Comparison of ENCODE assay signal across 22 mouse cellular contexts in the genomic region with DNA sequence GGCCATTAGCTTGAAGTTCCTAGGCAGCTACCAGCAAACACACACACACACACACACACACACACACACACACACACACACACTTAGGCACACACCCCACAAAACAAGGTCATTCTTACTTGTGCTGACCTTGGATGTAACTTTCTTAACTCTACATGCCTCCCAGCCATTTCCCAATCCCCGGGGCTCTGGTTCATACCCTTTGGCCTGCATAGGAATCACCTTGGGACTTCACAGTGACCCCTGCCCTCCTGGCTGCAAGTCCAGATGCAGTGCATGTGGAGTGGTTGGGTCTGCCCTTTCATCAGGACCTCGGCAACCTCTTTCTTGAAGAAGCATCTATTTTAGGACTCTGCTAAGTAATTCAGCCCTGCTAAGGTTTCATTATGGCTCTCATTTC. TPM values are rescaled to one million over a fixed set of nuclear protein-coding genes. Genes with fewer than 3 reads are reported as not detected.
DNase-seq lines count a peak whose midpoint lies in the region; ATAC-seq and TF ChIP-seq lines count a peak whose summit lies in the region.
"Had no signal": no experiment of that assay in that cellular context is flagged by ENCODE, and none has a peak within 500 bp of the region (broad histone marks: within the 10 kb centered on the region; RNA-seq: fewer than 3 reads in every experiment).

No protein-coding gene starts in this region.

- H3K4me1 ChIP-seq in heart, embryonic 11.5 days (ENCODE audit: control insufficient read depth, insufficient read depth, low read length): no peaks in the 10 kb centered on the region
- no peaks in the 10 kb centered on the region for H3K4me1 ChIP-seq in stomach, postnatal 0 days (replicated peaks; ENCODE audit: control insufficient read depth, insufficient read depth)
- H3K4me1 ChIP-seq: embryonic facial prominence, embryonic 12.5 days; forebrain, embryonic 13.5 days; forebrain, embryonic 15.5 days had no signal

- no peak for ATAC-seq in heart, embryonic 11.5 days (replicated peaks; ENCODE audit: insufficient number of reproducible peaks, low FRiP score, low TSS enrichment)
- ATAC-seq in stomach, postnatal 0 days (ENCODE audit: low FRiP score, low TSS enrichment): no peak
- ATAC-seq: forebrain, embryonic 13.5 days; forebrain, embryonic 15.5 days had no signal

- WGBS in heart, embryonic 11.5 days (ENCODE audit: insufficient replicate concordance): 72% methylated on average over 2 of the region's 2 CpGs
- 75% methylated on average over 2 of the region's 2 CpGs for WGBS in stomach, postnatal 0 days

- H3K27ac ChIP-seq in heart, embryonic 11.5 days (ENCODE audit: low read depth, low read length): no peak overlapping the region
- H3K27ac ChIP-seq in stomach, postnatal 0 days (replicated peaks): no peak overlapping the region
- H3K27ac ChIP-seq: embryonic facial prominence, embryonic 10.5 days; embryonic facial prominence, embryonic 12.5 days; forebrain, embryonic 13.5 days; forebrain, embryonic 15.5 days had no signal

- no peaks in the 10 kb centered on the region for H3K36me3 ChIP-seq in heart, embryonic 11.5 days (ENCODE audit: control insufficient read depth, insufficient read depth, low read length)
- H3K36me3 ChIP-seq in stomach, postnatal 0 days (ENCODE audit: control insufficient read depth, insufficient read depth, low read length): no peaks in the 10 kb centered on the region
- H3K36me3 ChIP-seq: embryonic facial prominence, embryonic 10.5 days; embryonic facial prominence, embryonic 12.5 days; forebrain, embryonic 15.5 days had no signal

- DNase-seq in adrenal gland, adult 8-10 months: peak; percentile 10
- DNase-seq in adrenal gland, adult 18-20 months (ENCODE audit: low spot score in 2 of 2): no peak
- peak; percentile 41 for DNase-seq in heart, adult 11 months
- peak; percentile 66 for DNase-seq in adrenal gland, postnatal 14 days
- peak; percentile 21 to 29 for DNase-seq in adrenal gland, postnatal 36 days
- DNase-seq in stomach, postnatal 0 days (ENCODE audit: low spot score): no peak
- no peak for DNase-seq in kidney, adult 18-20 months
- DNase-seq: cerebellum, adult 11-12 months; cerebellum, adult 2 months; cerebellum, adult 9-10 months; cerebellum, postnatal 10 days; cerebellum, postnatal 25 days had no signal

- TF ChIP-seq EP300 in stomach, postnatal 0 days (optimal IDR thresholded peaks at IDR 0.05): no peak

- H3K27me3 ChIP-seq in heart, embryonic 11.5 days (ENCODE audit: control insufficient read depth, insufficient read depth, low read length): 0 out of 2 replicates have a peak, but pooled peaks cover 3% of the 10 kb centered on the region
- H3K27me3 ChIP-seq in stomach, postnatal 0 days (ENCODE audit: control insufficient read depth, insufficient read depth, low read length): no peaks in the 10 kb centered on the region
- H3K27me3 ChIP-seq: embryonic facial prominence, embryonic 12.5 days had no signal

- TF ChIP-seq CTCF in stomach, postnatal 0 days (IDR thresholded peaks at IDR 0.05; ENCODE audit: low read depth): no peak

- no peaks in the 10 kb centered on the region for H3K9me3 ChIP-seq in heart, embryonic 11.5 days (replicated peaks; ENCODE audit: control insufficient read depth, low read length)
- no peaks in the 10 kb centered on the region for H3K9me3 ChIP-seq in stomach, postnatal 0 days (ENCODE audit: control insufficient read depth, low read length)
- H3K9me3 ChIP-seq: embryonic facial prominence, embryonic 10.5 days; embryonic facial prominence, embryonic 12.5 days; forebrain, embryonic 13.5 days; forebrain, embryonic 15.5 days had no signal

- H3K4me3 ChIP-seq in heart, embryonic 11.5 days (ENCODE audit: low read depth, low read length): no peak overlapping the region
- H3K4me3 ChIP-seq in stomach, postnatal 0 days (ENCODE audit: low read depth, low read length): no peak overlapping the region
- H3K4me3 ChIP-seq: embryonic facial prominence, embryonic 10.5 days; embryonic facial prominence, embryonic 12.5 days; forebrain, embryonic 13.5 days; forebrain, embryonic 15.5 days had no signal

- no peak overlapping the region for H3K9ac ChIP-seq in heart, embryonic 11.5 days (ENCODE audit: low read depth, low read length)
- no peak overlapping the region for H3K9ac ChIP-seq in stomach, postnatal 0 days (ENCODE audit: low read length)
- H3K9ac ChIP-seq: embryonic facial prominence, embryonic 12.5 days; forebrain, embryonic 13.5 days; forebrain, embryonic 15.5 days had no signal

- no peak overlapping the region for H3K4me2 ChIP-seq in heart, embryonic 11.5 days
- no peak overlapping the region for H3K4me2 ChIP-seq in stomach, postnatal 0 days (replicated peaks; ENCODE audit: low read depth)
- H3K4me2 ChIP-seq: embryonic facial prominence, embryonic 12.5 days; forebrain, embryonic 13.5 days; forebrain, embryonic 15.5 days had no signal

RNA-seq across cellular contexts. Expression of a gene that starts 13.9 kb away (rescaled TPM):
- not detected for total RNA-seq in adrenal gland, adult 8-10 months (2022)
- not detected for total RNA-seq in adrenal gland, adult 18-20 months (2021)
- polyA plus RNA-seq in heart, embryonic 11.5 days (2014; fragmentation: Nextera tagmentation; extraction: Ambion mirVana): not detected in 2 replicates
- total RNA-seq in adrenal gland, postnatal 14 days (2021): not detected in 2 replicates
- total RNA-seq in adrenal gland, postnatal 36 days (2021): not detected
- not detected in 2 replicates for polyA plus RNA-seq in stomach, postnatal 0 days (2015; fragmentation: Nextera tagmentation; extraction: Ambion mirVana)
- total RNA-seq: ES-E14, MEL had no signal
- polyA plus RNA-seq: C2C12; embryonic facial prominence, embryonic 14.5 days; forebrain, embryonic 11.5 days had no signal

RNA-seq across cellular contexts. Expression of a gene that starts 29.5 kb away (rescaled TPM):
- total RNA-seq in adrenal gland, adult 8-10 months (2022): 10 to 100 TPM in 3 of 4 experiments, 1 to 10 TPM in 1; 2.6 to 26.4 (median 18.4) TPM
- total RNA-seq in adrenal gland, adult 18-20 months (2021): 10 to 100 TPM; 38.4 to 96.2 TPM
- not detected in 2 replicates for polyA plus RNA-seq in heart, embryonic 11.5 days (2014; fragmentation: Nextera tagmentation; extraction: Ambion mirVana)
- 39.1 and 52.7 TPM in 2 replicates for total RNA-seq in adrenal gland, postnatal 14 days (2021)
- total RNA-seq in adrenal gland, postnatal 36 days (2021): 10 to 100 TPM; 30.6 to 39.5 TPM
- polyA plus RNA-seq in stomach, postnatal 0 days (2015; fragmentation: Nextera tagmentation; extraction: Ambion mirVana): 0.05 TPM in 1 of 2 replicates, not detected in the other
- polyA plus RNA-seq: forebrain, embryonic 11.5 days; forebrain, embryonic 13.5 days; forebrain, embryonic 15.5 days had no signal

RNA-seq across cellular contexts. Expression of a gene that starts 45.3 kb away (rescaled TPM):
- total RNA-seq in adrenal gland, adult 8-10 months (2022): 10 to 100 TPM; 36.1 to 39.6 (median 37.4) TPM
- 10 to 100 TPM; 36.1 to 39.2 TPM for total RNA-seq in adrenal gland, adult 18-20 months (2021)
- 50.7 and 51.3 TPM in 2 replicates for polyA plus RNA-seq in heart, embryonic 11.5 days (2014; fragmentation: Nextera tagmentation; extraction: Ambion mirVana)
- total RNA-seq in adrenal gland, postnatal 14 days (2021): 42.6 and 46.3 TPM in 2 replicates
- total RNA-seq in adrenal gland, postnatal 36 days (2021): 10 to 100 TPM; 40.8 to 43.0 TPM
- polyA plus RNA-seq in stomach, postnatal 0 days (2015; fragmentation: Nextera tagmentation; extraction: Ambion mirVana): 73.7 and 77.6 TPM in 2 replicates

Comparison
In these comparisons a context has a peak if more than half of its experiments do, and no peak if none do; other contexts are left out.
1. DNase-seq: peak in adrenal gland, adult 8-10 months (single experiment), heart, adult 11 months (single experiment), adrenal gland, postnatal 14 days (single experiment) and adrenal gland, postnatal 36 days (2 of 2); none in adrenal gland, adult 18-20 months (0 of 2), stomach, postnatal 0 days (single experiment) and kidney, adult 18-20 months (single experiment).